Comparison of ENCODE assay signal across 13 mouse cellular contexts in the genomic region with DNA sequence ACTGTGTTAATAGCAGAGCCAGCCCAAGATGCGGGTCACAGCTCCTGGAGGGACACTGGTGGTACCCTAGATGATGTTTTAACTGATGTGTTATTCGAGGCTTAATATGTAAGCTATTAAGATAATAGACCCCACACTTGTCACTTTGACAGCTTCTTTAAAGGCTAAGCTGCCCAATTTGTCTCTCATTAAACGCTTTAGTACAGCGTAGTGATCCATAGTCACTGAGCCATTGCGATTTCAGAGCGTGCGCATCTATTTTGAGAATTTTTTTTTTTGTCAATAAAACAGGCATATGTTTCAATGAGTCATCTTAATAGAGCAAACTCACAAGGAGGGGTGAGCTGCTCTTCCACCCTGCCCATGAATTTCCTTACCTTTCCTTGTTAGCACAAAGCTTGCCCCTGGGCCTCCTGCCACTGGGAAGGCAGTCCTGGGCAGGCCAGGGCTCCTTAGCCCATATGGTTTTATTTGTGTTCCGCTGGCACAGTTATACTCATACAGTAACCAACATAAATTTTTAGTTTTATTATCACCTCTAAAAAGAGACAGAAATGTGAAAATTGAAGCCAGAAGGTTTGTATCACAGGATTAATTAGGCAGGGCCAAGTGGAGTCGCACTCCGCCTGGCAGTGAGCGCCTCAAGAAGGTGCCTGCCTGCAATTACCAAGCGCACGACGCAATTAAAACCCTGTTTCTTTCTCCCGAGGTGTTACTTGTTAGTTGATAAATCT.
DNase-seq lines count a peak whose midpoint lies in the region; ATAC-seq and TF ChIP-seq lines count a peak whose summit lies in the region.
"Had no signal": no experiment of that assay in that cellular context is flagged by ENCODE, and none has a peak within 500 bp of the region (broad histone marks: within the 10 kb centered on the region; RNA-seq: fewer than 3 reads in every experiment).

No protein-coding gene starts in this region.

- H3K27me3 ChIP-seq in kidney, embryonic 14.5 days (ENCODE audit: control insufficient read depth, insufficient read depth, low read length) = no peaks in the 10 kb centered on the region
- no peaks in the 10 kb centered on the region for H3K27me3 ChIP-seq in cerebellum, adult 2 months (ENCODE audit: control insufficient read depth, insufficient read depth, low read length)
- H3K27me3 ChIP-seq in forebrain, postnatal 0 days (ENCODE audit: insufficient read depth, low read length) = no peaks in the 10 kb centered on the region
- H3K27me3 ChIP-seq in liver, embryonic 11.5 days (replicated peaks; ENCODE audit: control insufficient read depth, insufficient read depth, low read length) = no peaks in the 10 kb centered on the region
- H3K27me3 ChIP-seq in intestine, postnatal 0 days (replicated peaks; ENCODE audit: control insufficient read depth, insufficient read depth, low read length) = no peaks in the 10 kb centered on the region
- H3K27me3 ChIP-seq: embryonic facial prominence, embryonic 13.5 days; liver, embryonic 12.5 days had no signal

- no peak overlapping the region for H3K4me3 ChIP-seq in kidney, embryonic 14.5 days (ENCODE audit: low read length)
- no peak overlapping the region for H3K4me3 ChIP-seq in cerebellum, adult 2 months (replicated peaks; ENCODE audit: insufficient read depth, low read depth, low read length)
- H3K4me3 ChIP-seq in forebrain, postnatal 0 days (ENCODE audit: low read depth, low read length) = no peak overlapping the region
- no peak overlapping the region for H3K4me3 ChIP-seq in liver, embryonic 11.5 days (ENCODE audit: low read depth, low read length)
- H3K4me3 ChIP-seq in intestine, postnatal 0 days (ENCODE audit: low read depth, low read length) = no peak overlapping the region
- H3K4me3 ChIP-seq: embryonic facial prominence, embryonic 13.5 days; gastrocnemius, adult 2 months; liver, embryonic 12.5 days had no signal

- no peak; the same call in 1 of the 2 replicates for TF ChIP-seq CTCF in cerebellum, adult 2 months (IDR thresholded peaks at IDR 0.05; ENCODE audit: borderline replicate concordance, insufficient read depth, low read depth, low read length)
- TF ChIP-seq CTCF in forebrain, postnatal 0 days (IDR thresholded peaks at IDR 0.05; ENCODE audit: low read depth) = no peak
- TF ChIP-seq CTCF in intestine, postnatal 0 days (IDR thresholded peaks at IDR 0.05; ENCODE audit: low read depth) = no peak

- H3K27ac ChIP-seq in kidney, embryonic 14.5 days (ENCODE audit: low read depth, low read length) = no peak overlapping the region
- peak overlapping the region; percentile 75; the same call in 1 of the 2 replicates for H3K27ac ChIP-seq in cerebellum, adult 2 months (ENCODE audit: insufficient read depth, low read length)
- no peak overlapping the region for H3K27ac ChIP-seq in forebrain, postnatal 0 days (ENCODE audit: low read depth, low read length)
- no peak overlapping the region for H3K27ac ChIP-seq in liver, embryonic 11.5 days (ENCODE audit: low read depth, low read length)
- H3K27ac ChIP-seq in intestine, postnatal 0 days (ENCODE audit: low read depth, low read length) = no peak overlapping the region
- H3K27ac ChIP-seq: embryonic facial prominence, embryonic 13.5 days; gastrocnemius, adult 2 months; kidney, postnatal 0 days; liver, embryonic 12.5 days had no signal

- ATAC-seq in kidney, embryonic 14.5 days (ENCODE audit: low FRiP score, low TSS enrichment) = 0 out of 2 replicates have a peak, but pooled peaks have one; percentile 68
- ATAC-seq in forebrain, postnatal 0 days = peak; percentile 83
- ATAC-seq in liver, embryonic 11.5 days (replicated peaks; ENCODE audit: low FRiP score) = no peak
- ATAC-seq in intestine, postnatal 0 days = no peak
- ATAC-seq: liver, embryonic 12.5 days had no signal

- no peaks in the 10 kb centered on the region for H3K4me1 ChIP-seq in kidney, embryonic 14.5 days (ENCODE audit: control insufficient read depth, insufficient read depth, low read length)
- peaks cover 9% of the 10 kb centered on the region; the same call in 1 of the 2 replicates for H3K4me1 ChIP-seq in cerebellum, adult 2 months (ENCODE audit: control insufficient read depth, insufficient read depth, low read length)
- H3K4me1 ChIP-seq in forebrain, postnatal 0 days (ENCODE audit: insufficient read depth) = no peaks in the 10 kb centered on the region
- H3K4me1 ChIP-seq in liver, embryonic 11.5 days (replicated peaks; ENCODE audit: control insufficient read depth, insufficient read depth, low read length) = no peaks in the 10 kb centered on the region
- H3K4me1 ChIP-seq in intestine, postnatal 0 days (replicated peaks; ENCODE audit: control insufficient read depth, insufficient read depth, low read length) = no peaks in the 10 kb centered on the region
- H3K4me1 ChIP-seq: embryonic facial prominence, embryonic 13.5 days; liver, embryonic 12.5 days had no signal

- no peak overlapping the region for H3K9ac ChIP-seq in kidney, embryonic 14.5 days (ENCODE audit: low read depth, low read length)
- H3K9ac ChIP-seq in forebrain, postnatal 0 days = no peak overlapping the region
- H3K9ac ChIP-seq in liver, embryonic 11.5 days (ENCODE audit: low read depth, low read length) = no peak overlapping the region
- no peak overlapping the region for H3K9ac ChIP-seq in intestine, postnatal 0 days (ENCODE audit: low read depth, low read length)
- H3K9ac ChIP-seq: embryonic facial prominence, embryonic 13.5 days; liver, embryonic 12.5 days had no signal

- WGBS in kidney, embryonic 14.5 days = 65% methylated on average over 15 of the region's 15 CpGs
- WGBS in cerebellum, adult 2 months = 32% methylated on average over 15 of the region's 15 CpGs
- WGBS in forebrain, postnatal 0 days = 43% methylated on average over 15 of the region's 15 CpGs
- WGBS in liver, embryonic 11.5 days = 87% methylated on average over 15 of the region's 15 CpGs
- 87% methylated on average over 15 of the region's 15 CpGs for WGBS in intestine, postnatal 0 days

- TF ChIP-seq POLR2A in cerebellum, adult 2 months (IDR thresholded peaks at IDR 0.05; ENCODE audit: borderline replicate concordance, insufficient read depth, low read length) = no peak

- no peaks in the 10 kb centered on the region for H3K9me3 ChIP-seq in kidney, embryonic 14.5 days (ENCODE audit: control insufficient read depth, low read length)
- no peaks in the 10 kb centered on the region for H3K9me3 ChIP-seq in forebrain, postnatal 0 days (ENCODE audit: low read length)
- no peaks in the 10 kb centered on the region for H3K9me3 ChIP-seq in liver, embryonic 11.5 days (ENCODE audit: control insufficient read depth, low read length)
- H3K9me3 ChIP-seq in intestine, postnatal 0 days (ENCODE audit: control insufficient read depth) = no peaks in the 10 kb centered on the region
- H3K9me3 ChIP-seq: embryonic facial prominence, embryonic 13.5 days; liver, embryonic 12.5 days had no signal

- no peak for DNase-seq in kidney, adult 18-20 months
- peak; percentile 95 for DNase-seq in brain, adult 2 months (ENCODE audit: low read depth, low spot score)
- peak; percentile 81 to 93 for DNase-seq in cerebellum, adult 2 months
- DNase-seq in forebrain, postnatal 0 days = peak; percentile 59
- DNase-seq in liver, embryonic 11.5 days (ENCODE audit: low spot score) = no peak
- DNase-seq: gastrocnemius, adult 2 months; lung, postnatal 10 days; thymus, adult 2 months had no signal

- no peaks in the 10 kb centered on the region for H3K36me3 ChIP-seq in kidney, embryonic 14.5 days (ENCODE audit: control insufficient read depth, insufficient read depth, low read length)
- H3K36me3 ChIP-seq in forebrain, postnatal 0 days (ENCODE audit: insufficient read depth) = no peaks in the 10 kb centered on the region
- no peaks in the 10 kb centered on the region for H3K36me3 ChIP-seq in liver, embryonic 11.5 days (ENCODE audit: control insufficient read depth, insufficient read depth, low read length)
- H3K36me3 ChIP-seq in intestine, postnatal 0 days (ENCODE audit: control insufficient read depth, insufficient read depth) = no peaks in the 10 kb centered on the region
- H3K36me3 ChIP-seq: embryonic facial prominence, embryonic 13.5 days; liver, embryonic 12.5 days had no signal

- H3K4me2 ChIP-seq in kidney, embryonic 14.5 days (replicated peaks; ENCODE audit: low read depth, low read length) = no peak overlapping the region
- H3K4me2 ChIP-seq in forebrain, postnatal 0 days (ENCODE audit: low read depth) = no peak overlapping the region
- no peak overlapping the region for H3K4me2 ChIP-seq in liver, embryonic 11.5 days
- no peak overlapping the region for H3K4me2 ChIP-seq in intestine, postnatal 0 days (replicated peaks; ENCODE audit: low read depth)
- H3K4me2 ChIP-seq: embryonic facial prominence, embryonic 13.5 days; liver, embryonic 12.5 days had no signal

Comparison
In these comparisons a context has a peak if more than half of its experiments do, and no peak if none do; other contexts are left out.
1. ATAC-seq: peak in kidney, embryonic 14.5 days (single experiment) and forebrain, postnatal 0 days (single experiment); none in liver, embryonic 11.5 days (single experiment) and intestine, postnatal 0 days (single experiment).
2. DNase-seq: peak in brain, adult 2 months (single experiment), cerebellum, adult 2 months (2 of 2) and forebrain, postnatal 0 days (single experiment); none in kidney, adult 18-20 months (single experiment) and liver, embryonic 11.5 days (single experiment).